Mouse (Mus musculus): ENCODE data around the gene Gjc1. TPM values are rescaled to one million over a fixed set of nuclear protein-coding genes. Genes with fewer than 3 reads are reported as not detected.

The Gjc1 gene
- polyA plus RNA-seq, 1 experiment from 2014 or later: 78.5 TPM

DNA sequence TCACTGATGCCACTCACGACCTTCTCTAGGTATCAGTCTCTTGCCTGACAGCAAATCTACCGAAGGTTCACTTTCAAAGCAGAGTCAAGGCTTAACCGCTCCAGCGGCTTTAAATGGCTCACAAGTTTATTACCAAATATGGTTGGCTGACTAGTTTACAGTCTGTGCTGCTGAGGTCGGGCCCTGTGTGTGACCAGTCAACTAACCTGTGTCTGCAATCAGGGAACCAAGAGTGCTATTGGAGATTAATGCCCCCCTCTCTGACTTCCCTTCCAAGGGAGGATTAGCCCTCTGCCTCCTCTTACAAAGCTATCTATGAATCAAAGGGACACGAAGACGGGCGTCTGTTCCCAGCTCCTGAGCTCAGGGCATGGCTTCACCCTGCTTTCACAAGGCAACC lies 25.3 kb downstream of the Gjc1 start:
- DNase-seq (ENCODE audit: low spot score) (no peak), ATAC-seq (ENCODE audit: low FRiP score) (no peak)
- Histone ChIP-seq H3K9ac (ENCODE audit: low read depth, low read length) (no peak overlapping the region), H3K27me3 (ENCODE audit: control insufficient read depth, insufficient read depth, low read length) (no peaks in the 10 kb centered on the region), H3K4me1 (replicated peaks; ENCODE audit: control insufficient read depth, insufficient read depth, low read length) (no peaks in the 10 kb centered on the region), H3K4me3 (ENCODE audit: low read depth, low read length) (no peak overlapping the region), H3K27ac (ENCODE audit: low read depth, low read length) (no peak overlapping the region), H3K4me2 (replicated peaks; ENCODE audit: low read depth, low read length) (no peak overlapping the region), H3K9me3 (ENCODE audit: control insufficient read depth, low read length) (no peaks in the 10 kb centered on the region), H3K36me3 (ENCODE audit: control insufficient read depth, insufficient read depth, low read length) (no peaks in the 10 kb centered on the region)
- WGBS: 77% methylated on average over 8 of the region's 8 CpGs

GRCm38 (mm10) chr11:102791682-102792445 lies 27.6 kb downstream of the Gjc1 start:
- Histone ChIP-seq H3K9me3 (ENCODE audit: control insufficient read depth, low read length) (no peaks in the 10 kb centered on the region), H3K27ac (ENCODE audit: low read depth, low read length) (no peak overlapping the region), H3K4me3 (ENCODE audit: low read depth, low read length) (no peak overlapping the region), H3K4me2 (replicated peaks; ENCODE audit: low read depth, low read length) (no peak overlapping the region), H3K27me3 (ENCODE audit: control insufficient read depth, insufficient read depth, low read length) (no peaks in the 10 kb centered on the region), H3K9ac (ENCODE audit: low read depth, low read length) (no peak overlapping the region), H3K36me3 (ENCODE audit: control insufficient read depth, insufficient read depth, low read length) (no peaks in the 10 kb centered on the region), H3K4me1 (replicated peaks; ENCODE audit: control insufficient read depth, insufficient read depth, low read length) (no peaks in the 10 kb centered on the region)
- WGBS: 63% methylated on average over 14 of the region's 14 CpGs
- DNase-seq (ENCODE audit: low spot score) (no peak), ATAC-seq (ENCODE audit: low FRiP score) (no peak)

DNA sequence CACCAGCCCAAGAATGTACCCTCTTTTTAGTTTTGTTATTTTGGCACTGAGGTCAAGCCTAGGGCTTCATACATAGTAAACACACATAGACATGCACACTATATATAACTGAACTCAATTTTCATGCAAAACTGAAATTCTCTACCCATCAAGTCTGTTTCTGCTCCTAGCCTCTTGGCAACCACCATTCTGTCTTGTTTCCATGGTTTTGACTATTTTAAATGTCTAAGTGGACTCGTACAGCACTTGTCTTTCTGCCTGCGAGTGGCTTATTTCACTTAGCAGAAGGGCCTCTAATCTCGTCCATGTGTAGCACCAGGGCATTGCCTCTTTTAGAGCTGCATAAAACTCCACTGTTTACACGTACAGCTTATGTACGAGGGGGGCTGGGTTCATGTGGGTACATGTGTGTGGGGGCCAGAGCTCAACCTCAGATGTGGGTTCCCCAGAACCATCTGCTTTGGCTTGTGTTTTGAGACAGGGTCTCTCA lies 31.8 kb downstream of the Gjc1 start:
- no peaks in the 10 kb centered on the region for H3K36me3 ChIP-seq (ENCODE audit: control insufficient read depth, insufficient read depth, low read length)
- no peak overlapping the region for H3K27ac ChIP-seq (ENCODE audit: low read depth, low read length)
- no peak overlapping the region for H3K9ac ChIP-seq (ENCODE audit: low read depth, low read length)
- no peaks in the 10 kb centered on the region for H3K27me3 ChIP-seq (ENCODE audit: control insufficient read depth, insufficient read depth, low read length)
- no peak overlapping the region for H3K4me2 ChIP-seq (replicated peaks; ENCODE audit: low read depth, low read length)
- DNase-seq (ENCODE audit: low spot score): no peak
- H3K4me3 ChIP-seq (ENCODE audit: low read depth, low read length): no peak overlapping the region
- H3K9me3 ChIP-seq (ENCODE audit: control insufficient read depth, low read length): no peaks in the 10 kb centered on the region
- no peak for ATAC-seq (ENCODE audit: low FRiP score)
- H3K4me1 ChIP-seq (replicated peaks; ENCODE audit: control insufficient read depth, insufficient read depth, low read length): no peaks in the 10 kb centered on the region
- WGBS: 88% methylated on average over 5 of the region's 5 CpGs

DNA sequence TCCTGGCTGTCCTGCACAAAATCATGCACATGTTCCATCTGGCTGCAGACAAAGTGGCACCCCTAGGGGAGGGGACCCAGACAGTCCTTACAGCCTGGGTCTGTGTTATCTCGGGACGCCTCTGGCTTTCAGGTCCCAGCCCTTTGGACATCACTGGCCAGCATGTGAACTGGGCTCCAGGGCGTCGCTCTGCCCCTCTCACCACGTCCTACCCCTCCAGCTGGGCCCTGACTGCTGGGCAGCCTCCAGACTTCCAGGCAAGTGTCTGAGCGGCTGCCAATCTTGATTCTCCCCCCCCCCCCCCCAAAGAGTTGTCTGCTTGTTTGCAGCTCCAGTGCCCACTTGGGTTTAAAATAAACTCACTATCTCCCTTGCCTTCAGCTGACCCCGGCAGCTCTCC lies 36.1 kb downstream of the Gjc1 start:
- H3K27ac ChIP-seq (ENCODE audit: low read depth, low read length): no peak overlapping the region
- 72% methylated on average over 7 of the region's 7 CpGs for WGBS
- no peak overlapping the region for H3K4me3 ChIP-seq (ENCODE audit: low read depth, low read length)
- H3K9ac ChIP-seq (ENCODE audit: low read depth, low read length): no peak overlapping the region
- no peak overlapping the region for H3K4me2 ChIP-seq (replicated peaks; ENCODE audit: low read depth, low read length)
- no peaks in the 10 kb centered on the region for H3K36me3 ChIP-seq (ENCODE audit: control insufficient read depth, insufficient read depth, low read length)
- no peaks in the 10 kb centered on the region for H3K9me3 ChIP-seq (ENCODE audit: control insufficient read depth, low read length)
- no peak for DNase-seq (ENCODE audit: low spot score)
- no peaks in the 10 kb centered on the region for H3K27me3 ChIP-seq (ENCODE audit: control insufficient read depth, insufficient read depth, low read length)
- no peak for ATAC-seq (ENCODE audit: low FRiP score)
- H3K4me1 ChIP-seq (replicated peaks; ENCODE audit: control insufficient read depth, insufficient read depth, low read length): no peaks in the 10 kb centered on the region

- H3K4me1 ChIP-seq (replicated peaks; ENCODE audit: control insufficient read depth, insufficient read depth, low read length): no peaks in the 10 kb centered on the region
- DNase-seq (ENCODE audit: low spot score) (no peak), ATAC-seq (ENCODE audit: low FRiP score) (no peak)
- H3K9ac ChIP-seq (ENCODE audit: low read depth, low read length): no peak overlapping the region
- no peaks in the 10 kb centered on the region for H3K27me3 ChIP-seq (ENCODE audit: control insufficient read depth, insufficient read depth, low read length)
- H3K4me3 ChIP-seq (ENCODE audit: low read depth, low read length): no peak overlapping the region
- H3K4me2 ChIP-seq (replicated peaks; ENCODE audit: low read depth, low read length): no peak overlapping the region
- H3K9me3 ChIP-seq (ENCODE audit: control insufficient read depth, low read length): no peaks in the 10 kb centered on the region
- H3K36me3 ChIP-seq (ENCODE audit: control insufficient read depth, insufficient read depth, low read length): no peaks in the 10 kb centered on the region
- 87% methylated on average over 4 of the region's 4 CpGs for WGBS
- no peak overlapping the region for H3K27ac ChIP-seq (ENCODE audit: low read depth, low read length)
Observed at GRCm38 (mm10) chr11:102781523-102781922, 38.0 kb downstream of the Gjc1 start.

DNA sequence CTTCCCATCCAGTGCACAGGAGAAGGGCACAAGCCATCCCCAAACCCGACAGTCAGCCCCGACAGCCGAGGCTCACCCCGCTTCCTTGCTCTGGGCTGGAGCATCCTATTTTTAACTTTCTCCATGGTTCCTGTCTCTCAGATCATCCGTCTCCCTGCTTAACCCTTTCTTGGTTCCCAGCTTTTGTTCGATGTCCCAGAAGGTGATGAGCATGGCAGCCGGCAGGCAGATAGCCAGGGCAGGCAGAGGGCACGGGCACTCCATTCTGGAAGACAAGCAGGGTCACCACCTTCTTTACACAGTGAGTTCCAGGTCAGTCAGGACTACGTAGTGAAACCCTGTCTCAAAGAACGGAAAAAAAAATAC lies 38.5 kb downstream of the Gjc1 start:
- no peak for DNase-seq (ENCODE audit: low spot score)
- no peak overlapping the region for H3K4me2 ChIP-seq (replicated peaks; ENCODE audit: low read depth, low read length)
- H3K36me3 ChIP-seq (ENCODE audit: control insufficient read depth, insufficient read depth, low read length): no peaks in the 10 kb centered on the region
- no peaks in the 10 kb centered on the region for H3K9me3 ChIP-seq (ENCODE audit: control insufficient read depth, low read length)
- no peaks in the 10 kb centered on the region for H3K4me1 ChIP-seq (replicated peaks; ENCODE audit: control insufficient read depth, insufficient read depth, low read length)
- 61% methylated on average over 10 of the region's 10 CpGs for WGBS
- no peak overlapping the region for H3K27ac ChIP-seq (ENCODE audit: low read depth, low read length)
- H3K9ac ChIP-seq (ENCODE audit: low read depth, low read length): no peak overlapping the region
- H3K4me3 ChIP-seq (ENCODE audit: low read depth, low read length): no peak overlapping the region
- H3K27me3 ChIP-seq (ENCODE audit: control insufficient read depth, insufficient read depth, low read length): no peaks in the 10 kb centered on the region
- no peak for ATAC-seq (ENCODE audit: low FRiP score)

DNA sequence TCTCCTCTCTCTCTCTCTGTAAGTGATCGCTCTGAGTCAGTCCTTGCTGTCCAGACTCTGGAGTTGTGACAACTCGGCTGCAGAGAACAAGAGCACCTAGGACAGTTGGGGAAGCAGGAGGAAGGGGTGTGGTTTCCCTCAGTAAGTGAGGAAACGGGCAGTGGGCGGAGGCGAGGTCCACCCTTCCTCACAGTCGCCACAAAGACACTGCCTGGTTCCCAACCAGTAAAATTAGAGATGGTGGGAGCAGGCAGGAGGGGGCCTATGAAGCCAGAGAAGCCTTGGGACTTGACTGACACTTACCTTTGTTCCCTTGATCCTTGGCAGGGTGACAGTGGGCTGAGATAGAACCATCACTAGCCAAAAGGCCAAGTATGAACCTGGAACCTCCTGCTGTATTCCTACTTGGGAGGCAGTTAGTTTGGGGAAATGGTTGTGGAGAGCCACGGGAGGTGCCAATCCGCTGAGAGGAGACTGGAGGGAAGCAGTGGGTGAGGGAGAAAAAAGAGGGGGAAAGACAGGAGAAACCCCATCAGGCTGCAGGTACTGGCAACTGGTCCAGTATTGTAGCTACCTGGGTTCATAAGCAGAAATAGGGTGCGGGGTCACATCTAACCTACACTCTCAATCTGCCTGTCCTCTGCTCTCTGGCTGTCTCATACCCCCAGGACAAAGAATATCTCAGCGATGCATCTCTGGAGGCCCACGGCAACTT lies 39.1 kb downstream of the Gjc1 start:
- Histone ChIP-seq H3K27me3 (ENCODE audit: control insufficient read depth, insufficient read depth, low read length) (no peaks in the 10 kb centered on the region), H3K4me1 (replicated peaks; ENCODE audit: control insufficient read depth, insufficient read depth, low read length) (no peaks in the 10 kb centered on the region), H3K9me3 (ENCODE audit: control insufficient read depth, low read length) (no peaks in the 10 kb centered on the region), H3K4me2 (replicated peaks; ENCODE audit: low read depth, low read length) (no peak overlapping the region), H3K9ac (ENCODE audit: low read depth, low read length) (no peak overlapping the region), H3K27ac (ENCODE audit: low read depth, low read length) (no peak overlapping the region), H3K4me3 (ENCODE audit: low read depth, low read length) (no peak overlapping the region), H3K36me3 (ENCODE audit: control insufficient read depth, insufficient read depth, low read length) (no peaks in the 10 kb centered on the region)
- ATAC-seq (ENCODE audit: low FRiP score): no peak
- 53% methylated on average over 11 of the region's 11 CpGs for WGBS
- no peak for DNase-seq (ENCODE audit: low spot score)

- 81% methylated on average over 7 of the region's 7 CpGs for WGBS
- H3K4me1 ChIP-seq (replicated peaks; ENCODE audit: control insufficient read depth, insufficient read depth, low read length): no peaks in the 10 kb centered on the region
- no peak for ATAC-seq (ENCODE audit: low FRiP score)
- no peak overlapping the region for H3K9ac ChIP-seq (ENCODE audit: low read depth, low read length)
- no peak overlapping the region for H3K27ac ChIP-seq (ENCODE audit: low read depth, low read length)
- DNase-seq (ENCODE audit: low spot score): no peak
- H3K9me3 ChIP-seq (ENCODE audit: control insufficient read depth, low read length): no peaks in the 10 kb centered on the region
- H3K4me3 ChIP-seq (ENCODE audit: low read depth, low read length): no peak overlapping the region
- H3K27me3 ChIP-seq (ENCODE audit: control insufficient read depth, insufficient read depth, low read length): no peaks in the 10 kb centered on the region
- no peaks in the 10 kb centered on the region for H3K36me3 ChIP-seq (ENCODE audit: control insufficient read depth, insufficient read depth, low read length)
- H3K4me2 ChIP-seq (replicated peaks; ENCODE audit: low read depth, low read length): no peak overlapping the region
Observed at GRCm38 (mm10) chr11:102779824-102780223, 39.7 kb downstream of the Gjc1 start.
